Mouse (Mus musculus): ENCODE results near the gene Cmtm8.
A peak's percentile ranks its signal among the peaks of the same experiment; 100 is the strongest.

Gene Cmtm8

GRCm38 (mm10) chr9:114785432-114786125 lies 58.4 kb downstream of the Cmtm8 start:
- no peak for DNase-seq (ENCODE audit: low spot score)

- DNase-seq (ENCODE audit: low spot score): peak; percentile 84
These were observed 62.3 kb downstream of the Cmtm8 start, which contains the start of gene Cmtm7 for GRCm38 (mm10) chr9:114781526-114782212. Cmtm7 (minus strand) TSS chr9:114781856.

GRCm38 (mm10) chr9:114780746-114781525 lies 63.0 kb downstream of the Cmtm8 start:
- peak; percentile 70 for DNase-seq (ENCODE audit: low spot score)

- DNase-seq (ENCODE audit: low spot score): no peak
These were observed 63.8 kb downstream of the Cmtm8 start for GRCm38 (mm10) chr9:114779984-114780745.

GRCm38 (mm10) chr9:114778877-114779276 lies 65.1 kb downstream of the Cmtm8 start:
- no peak for DNase-seq (ENCODE audit: low spot score)

GRCm38 (mm10) chr9:114778047-114778390 lies 65.9 kb downstream of the Cmtm8 start:
- no peak for DNase-seq (ENCODE audit: low spot score)

- no peak for DNase-seq (ENCODE audit: low spot score)
These were observed 66.5 kb downstream of the Cmtm8 start for GRCm38 (mm10) chr9:114777178-114778046.

- no peak for DNase-seq (ENCODE audit: low spot score)
These were observed 67.6 kb downstream of the Cmtm8 start for GRCm38 (mm10) chr9:114776361-114776760.

GRCm38 (mm10) chr9:114775272-114775671 lies 68.7 kb downstream of the Cmtm8 start:
- DNase-seq (ENCODE audit: low spot score): no peak

GRCm38 (mm10) chr9:114774629-114775028 lies 69.3 kb downstream of the Cmtm8 start:
- DNase-seq (ENCODE audit: low spot score): no peak

GRCm38 (mm10) chr9:114771565-114771964 lies 72.4 kb downstream of the Cmtm8 start:
- no peak for DNase-seq (ENCODE audit: low spot score)

GRCm38 (mm10) chr9:114770224-114770623 lies 73.7 kb downstream of the Cmtm8 start:
- DNase-seq (ENCODE audit: low spot score): no peak

GRCm38 (mm10) chr9:114768066-114768465 lies 75.9 kb downstream of the Cmtm8 start:
- DNase-seq (ENCODE audit: low spot score): peak; percentile 55

GRCm38 (mm10) chr9:114767507-114767906 lies 76.4 kb downstream of the Cmtm8 start:
- DNase-seq (ENCODE audit: low spot score): no peak

GRCm38 (mm10) chr9:114767030-114767429 lies 76.9 kb downstream of the Cmtm8 start:
- peak; percentile 62 for DNase-seq (ENCODE audit: low spot score)

GRCm38 (mm10) chr9:114763341-114763740 lies 80.6 kb downstream of the Cmtm8 start:
- DNase-seq (ENCODE audit: low spot score): peak; percentile 74

- DNase-seq (ENCODE audit: low spot score): no peak
These were observed 82.1 kb downstream of the Cmtm8 start for GRCm38 (mm10) chr9:114761848-114762247.

- no peak for DNase-seq (ENCODE audit: low spot score)
These were observed 83.6 kb downstream of the Cmtm8 start for GRCm38 (mm10) chr9:114760353-114760752.

GRCm38 (mm10) chr9:114759886-114760285 lies 84.1 kb downstream of the Cmtm8 start:
- DNase-seq (ENCODE audit: low spot score): no peak

- DNase-seq (ENCODE audit: low spot score): no peak
These were observed 85.2 kb downstream of the Cmtm8 start for GRCm38 (mm10) chr9:114758801-114759200.

- no peak for DNase-seq (ENCODE audit: low spot score)
These were observed 85.7 kb downstream of the Cmtm8 start for GRCm38 (mm10) chr9:114758272-114758671.
